Mouse (Mus musculus) hindbrain, embryonic 11.5 days (tissue): ENCODE measurements around the gene Serpinf1. TPM values are rescaled to one million over a fixed set of nuclear protein-coding genes. Genes with fewer than 3 reads are reported as not detected.
"Not testable (repeated sequence)": the region's sequence is repeated elsewhere in the genome, so short reads cannot be mapped to it uniquely, and the experiment has no call there.

Source experiments
- ATAC-seq: fragments of 200-750 bp; cut with Nextera tagmentation; 2 replicates; pipeline ENCODE4 v1.8.0; 2017; ENCODE audit warnings: mild to moderate bottlenecking, moderate TSS enrichment, moderate library complexity; ENCODE audit not compliant: low FRiP score
- DNase-seq: peaks from one replicate; pipeline ENCODE4 v3.0.0-alpha.2; 2015; ENCODE audit warnings: low spot score
- H3K27ac ChIP-seq: fragments of 300-500 bp; sonication (generic); 2 replicates; pipeline ENCODE4 v1.5.1; 2014; ENCODE audit warnings: mild to moderate bottlenecking, low read depth, low read length
- H3K27me3 ChIP-seq: fragments of 300-500 bp; sonication (generic); 2 replicates; pipeline ENCODE4 v1.6.1; 2014; ENCODE audit warnings: mild to moderate bottlenecking, low read length, moderate library complexity, mixed read lengths; ENCODE audit not compliant: control insufficient read depth, insufficient read depth
- H3K36me3 ChIP-seq: fragments of 300-500 bp; sonication (generic); 2 replicates; pipeline ENCODE4 v1.6.1; 2014; ENCODE audit warnings: mild to moderate bottlenecking, low read length, moderate library complexity, mixed read lengths; ENCODE audit not compliant: control insufficient read depth, insufficient read depth
- H3K4me1 ChIP-seq: fragments of 300-500 bp; sonication (generic); replicated peaks from 2 replicates; pipeline ENCODE4 v1.6.1; 2014; ENCODE audit warnings: low read length, mixed read lengths; ENCODE audit not compliant: control insufficient read depth, insufficient read depth
- H3K4me2 ChIP-seq: fragments of 300-500 bp; sonication (generic); replicated peaks from 2 replicates; pipeline ENCODE4 v1.6.1; 2014; ENCODE audit warnings: mild to moderate bottlenecking, low read depth, low read length
- H3K4me3 ChIP-seq: fragments of 300-500 bp; sonication (generic); 2 replicates; pipeline ENCODE4 v1.5.1; 2014; ENCODE audit warnings: low read depth, low read length
- H3K9ac ChIP-seq: fragments of 300-500 bp; sonication (generic); 2 replicates; pipeline ENCODE4 v1.6.1; 2014; ENCODE audit warnings: low read depth, low read length
- H3K9me3 ChIP-seq: fragments of 300-500 bp; sonication (generic); 2 replicates; pipeline ENCODE4 v1.6.1; 2016; ENCODE audit warnings: low read length; ENCODE audit not compliant: control insufficient read depth
- WGBS: fragments of 180-500 bp; shearing (Covaris S2); extraction: QIAGEN DNeasy Blood & Tissue Kit; methylation state at CpG from one replicate; pipeline ENCODE4 v1.1.7; 2014; 5-methylcytosine and 5-hydroxymethylcytosine counted together
- polyA plus RNA-seq: library from polyadenylated mRNA; unstranded; fragments of >200 nt; fragmentation: Nextera tagmentation; extraction: Ambion mirVana; gene quantifications from 2 replicates; pipeline ENCODE4 v1.2.1, GENCODE M21; 2014

Gene Serpinf1
- polyA plus RNA-seq, 1 experiment from 2014 or later = 90.5 TPM

GRCm38 (mm10) chr11:75458628-75459041 lies 36.1 kb upstream of the Serpinf1 start:
- no peak overlapping the region for H3K4me3 ChIP-seq
- H3K4me1 ChIP-seq = peaks cover 13% of the 10 kb centered on the region
- ATAC-seq = no peak

DNA sequence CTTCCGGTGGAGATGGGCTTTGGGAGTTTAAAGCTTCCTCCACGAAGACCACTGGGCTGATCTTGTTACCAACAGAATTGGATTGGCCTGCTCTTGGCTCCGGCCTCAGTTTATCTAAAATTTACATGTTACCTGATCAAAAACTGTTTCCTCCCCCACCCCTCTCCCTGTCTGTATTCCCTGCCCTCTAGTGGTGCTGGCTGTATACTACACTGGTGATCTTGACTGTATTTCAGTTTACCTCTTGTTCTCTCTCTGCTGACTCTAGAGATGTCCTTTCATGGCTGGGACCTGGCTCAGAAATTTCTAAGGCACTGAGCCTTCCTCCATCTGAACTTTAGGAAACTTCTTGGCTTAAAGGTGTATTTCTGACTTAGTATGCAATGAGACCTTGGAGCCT lies 35.7 kb upstream of the Serpinf1 start:
- H3K27me3 ChIP-seq = no peaks in the 10 kb centered on the region
- H3K9me3 ChIP-seq = no peaks in the 10 kb centered on the region
- DNase-seq (peak; percentile 56), ATAC-seq (no peak)
- no peak overlapping the region for H3K27ac ChIP-seq
- H3K36me3 ChIP-seq = no peaks in the 10 kb centered on the region
- 22% methylated on average over 3 of the region's 3 CpGs for WGBS
- peaks cover 13% of the 10 kb centered on the region for H3K4me1 ChIP-seq
- H3K4me3 ChIP-seq = no peak overlapping the region
- H3K4me2 ChIP-seq = no peak overlapping the region
- no peak overlapping the region for H3K9ac ChIP-seq

More at GRCm38 (mm10) chr11:75458628-75459041, 36.1 kb upstream of the Serpinf1 start:
- no peaks in the 10 kb centered on the region for H3K27me3 ChIP-seq
- 83% methylated on average over 8 of the region's 8 CpGs for WGBS
- H3K36me3 ChIP-seq = no peaks in the 10 kb centered on the region
- no peaks in the 10 kb centered on the region for H3K9me3 ChIP-seq
- no peak overlapping the region for H3K27ac ChIP-seq
- no peak for DNase-seq
- no peak overlapping the region for H3K9ac ChIP-seq
- no peak overlapping the region for H3K4me2 ChIP-seq

GRCm38 (mm10) chr11:75456440-75456871 lies 34.0 kb upstream of the Serpinf1 start:
- Histone ChIP-seq H3K4me3 (no peak overlapping the region), H3K4me2 (no peak overlapping the region), H3K9ac (no peak overlapping the region), H3K9me3 (no peaks in the 10 kb centered on the region), H3K27me3 (no peaks in the 10 kb centered on the region), H3K36me3 (no peaks in the 10 kb centered on the region), H3K4me1 (peaks cover 6% of the 10 kb centered on the region), H3K27ac (no peak overlapping the region)
- ATAC-seq = no peak
- WGBS = 84% methylated on average over 7 of the region's 7 CpGs
- no peak for DNase-seq

- not testable (repeated sequence) for H3K9me3 ChIP-seq, DNase-seq, H3K27me3 ChIP-seq, H3K9ac ChIP-seq, H3K4me1 ChIP-seq, H3K27ac ChIP-seq, H3K36me3 ChIP-seq, ATAC-seq, H3K4me3 ChIP-seq, H3K4me2 ChIP-seq
- WGBS = 86% methylated on average over 2 of the region's 2 CpGs
Observed at GRCm38 (mm10) chr11:75455971-75456370, 33.5 kb upstream of the Serpinf1 start.

GRCm38 (mm10) chr11:75455041-75455736 lies 32.7 kb upstream of the Serpinf1 start:
- DNase-seq = no peak

DNA sequence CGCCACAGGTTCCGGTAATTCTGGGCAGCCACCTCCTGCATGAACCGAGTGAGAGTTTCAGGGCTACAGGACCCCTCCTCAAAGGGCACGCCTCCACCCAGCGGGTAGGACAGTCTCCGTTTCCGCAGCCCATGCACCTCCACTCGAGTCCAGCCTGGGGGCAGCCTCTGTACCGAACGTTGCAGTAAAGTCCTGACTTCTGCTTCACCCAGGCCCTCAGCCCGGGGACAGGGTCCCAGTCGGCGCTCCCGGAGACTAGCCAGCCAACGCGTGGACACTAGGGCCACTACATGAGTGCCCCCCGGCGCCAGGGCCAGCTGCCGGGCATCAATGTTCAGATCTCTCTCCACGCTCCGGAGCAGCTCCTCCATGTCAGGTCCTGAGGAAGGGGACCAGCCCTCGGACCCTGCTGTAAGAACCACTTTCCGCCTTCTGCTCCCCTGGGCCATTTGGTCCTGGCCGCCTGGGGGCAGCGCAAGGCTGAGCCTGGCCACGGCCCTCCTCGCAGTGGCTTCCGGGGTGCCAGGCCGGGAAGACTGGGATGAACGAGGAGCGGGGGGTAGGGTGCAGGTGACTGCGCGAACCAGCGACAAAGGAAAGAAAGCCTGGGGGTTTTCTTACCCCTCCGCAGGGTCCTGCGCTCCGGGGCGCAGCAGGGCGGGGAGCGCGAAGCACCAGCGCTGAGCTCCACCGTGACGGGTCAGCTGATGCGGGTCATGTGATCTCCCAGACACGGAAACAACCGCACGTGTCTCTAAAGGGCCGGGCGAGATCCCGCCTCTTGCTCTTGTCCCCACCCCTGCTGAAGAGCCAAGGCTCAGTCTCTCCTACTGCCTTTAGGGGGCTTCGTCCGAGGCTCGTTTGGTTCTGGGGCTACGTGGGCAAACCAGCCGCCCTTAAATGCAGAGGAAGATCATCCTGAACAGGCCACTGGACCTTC lies 31.8 kb upstream of the Serpinf1 start, which contains the start of gene Wdr81:
Gene Wdr81, minus strand, starts transcription at position 727 of the 940 bp plus-strand sequence.
- peak; percentile 89 for DNase-seq

More at GRCm38 (mm10) chr11:75455041-75455736, 32.7 kb upstream of the Serpinf1 start:
- Histone ChIP-seq H3K9ac (peak overlapping the region; percentile 59; the same call in 1 of the 2 replicates), H3K9me3 (no peaks in the 10 kb centered on the region), H3K36me3 (no peaks in the 10 kb centered on the region), H3K27ac (peak overlapping the region; percentile 14; the same call in 1 of the 2 replicates), H3K4me1 (peaks cover 6% of the 10 kb centered on the region), H3K4me2 (peak overlapping the region; percentile 97), H3K27me3 (no peaks in the 10 kb centered on the region), H3K4me3 (peak overlapping the region; percentile 50)
- 78% methylated on average over 10 of the region's 10 CpGs for WGBS
- ATAC-seq = no peak

GRCm38 (mm10) chr11:75452812-75453557 lies 30.5 kb upstream of the Serpinf1 start:
- no peak overlapping the region for H3K4me3 ChIP-seq
- 92% methylated on average over 31 of the region's 31 CpGs for WGBS
- no peaks in the 10 kb centered on the region for H3K27me3 ChIP-seq
- peaks cover 4% of the 10 kb centered on the region; the same call in 1 of the 2 replicates for H3K4me1 ChIP-seq
- no peaks in the 10 kb centered on the region for H3K36me3 ChIP-seq
- ATAC-seq = no peak
- no peak overlapping the region for H3K4me2 ChIP-seq
- H3K9me3 ChIP-seq = no peaks in the 10 kb centered on the region
- DNase-seq = no peak
- no peak overlapping the region for H3K9ac ChIP-seq
- no peak overlapping the region for H3K27ac ChIP-seq

More for the DNA sequence above, 31.8 kb upstream of the Serpinf1 start, which contains the start of gene Wdr81:
- Histone ChIP-seq H3K4me1 (peaks cover 4% of the 10 kb centered on the region; the same call in 1 of the 2 replicates), H3K9ac (peak within 1 kb of the TSS; percentile 59), H3K36me3 (no peaks in the 10 kb centered on the region), H3K9me3 (no peaks in the 10 kb centered on the region), H3K4me3 (peak within 1 kb of the TSS; percentile 50), H3K27me3 (no peaks in the 10 kb centered on the region), H3K4me2 (peak within 1 kb of the TSS; percentile 97), H3K27ac (peak within 1 kb of the TSS; percentile 14; the same call in 1 of the 2 replicates)
- 3% methylated on average over 56 of the region's 56 CpGs for WGBS
- ATAC-seq = peak; percentile 93

DNA sequence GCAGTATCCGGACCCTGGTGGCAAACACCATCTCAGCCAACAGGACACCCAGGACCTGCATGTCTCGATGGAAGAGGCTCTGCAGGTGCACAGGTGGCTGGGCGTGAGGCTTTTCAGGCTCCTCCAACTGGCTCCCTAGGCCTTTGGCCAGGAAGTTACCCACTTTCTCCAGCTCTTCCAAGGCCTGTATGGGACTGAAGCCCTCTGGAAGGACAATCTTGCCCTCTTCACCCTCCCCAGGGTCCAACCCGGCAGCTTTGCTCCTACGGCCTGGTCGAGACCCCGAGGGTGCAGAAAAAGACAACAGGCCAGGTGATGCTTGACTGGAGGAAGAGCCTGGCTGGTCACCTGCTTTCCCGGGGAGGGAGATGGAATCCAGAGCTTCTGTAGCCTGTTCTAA lies 29.6 kb upstream of the Serpinf1 start:
- Histone ChIP-seq H3K4me1 (peaks cover 4% of the 10 kb centered on the region; the same call in 1 of the 2 replicates), H3K9ac (no peak overlapping the region), H3K4me3 (no peak overlapping the region), H3K9me3 (no peaks in the 10 kb centered on the region), H3K4me2 (no peak overlapping the region), H3K27ac (no peak overlapping the region), H3K27me3 (no peaks in the 10 kb centered on the region), H3K36me3 (0 out of 2 replicates have a peak, but pooled peaks cover 2% of the 10 kb centered on the region)
- DNase-seq (no peak), ATAC-seq (no peak)
- WGBS = 89% methylated on average over 8 of the region's 8 CpGs
